Mouse (Mus musculus) cortical plate, adult 2 months (tissue): ENCODE results near the gene Nalcn. TPM values are rescaled to one million over a fixed set of nuclear protein-coding genes. Genes with fewer than 3 reads are reported as not detected.

Experiments used
- H3K27ac ChIP-seq: fragments of 200-500 bp; 2 replicates; pipeline ENCODE4 v1.5.1; 2012; ENCODE audit warnings: low read length, control low read depth, inconsistent platforms; ENCODE audit not compliant: insufficient read depth
- H3K4me1 ChIP-seq: fragments of 200-500 bp; 2 replicates; pipeline ENCODE4 v1.6.1; 2011; ENCODE audit warnings: low read length; ENCODE audit not compliant: control insufficient read depth, insufficient read depth
- H3K4me3 ChIP-seq: fragments of 200-500 bp; 2 replicates; pipeline ENCODE4 v1.5.1; 2011; ENCODE audit warnings: mild to moderate bottlenecking, low read length, control low read depth; ENCODE audit not compliant: insufficient read depth
- CTCF ChIP-seq: fragments of 200-500 bp; IDR thresholded peaks from 2 replicates; pipeline ENCODE4 v1.5.1; 2011; ENCODE audit warnings: mild to moderate bottlenecking, control low read depth, low read length; ENCODE audit not compliant: insufficient read depth; ENCODE audit errors: extremely low read depth
- POLR2A ChIP-seq: fragments of 200-500 bp; IDR thresholded peaks from 2 replicates; pipeline ENCODE4 v1.6.1; 2011; ENCODE audit warnings: mild to moderate bottlenecking, low read length, control low read depth; ENCODE audit not compliant: insufficient read depth; ENCODE audit errors: extremely low read depth
- polyA plus RNA-seq: library from polyadenylated mRNA; depleted of rRNA; stranded (reverse); fragments of >200 nt; gene quantifications from 2 replicates; pipeline ENCODE4 v1.2.3, GENCODE M21; 2012

Gene Nalcn
- polyA plus RNA-seq, 1 experiment = 27.7 TPM

DNA sequence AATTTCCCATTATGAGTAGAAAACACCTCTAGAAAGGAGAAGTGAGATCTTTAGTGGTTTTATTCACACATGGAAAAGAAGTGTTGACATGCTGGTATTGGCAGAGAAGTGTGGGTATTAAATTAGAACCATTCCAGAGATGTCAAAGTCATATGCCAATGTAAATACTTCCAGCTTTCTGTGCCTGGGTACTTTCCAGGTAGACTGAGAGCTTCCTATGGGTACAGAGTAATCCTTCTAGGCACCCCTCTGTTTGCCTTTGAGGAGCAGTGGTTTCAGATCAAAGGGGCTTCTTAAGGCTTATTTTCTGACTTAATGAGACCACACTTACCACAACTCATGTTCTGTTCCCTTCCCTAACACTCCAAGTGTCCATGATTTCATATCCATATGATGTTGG lies 97.8 kb downstream of the Nalcn start:
- TF ChIP-seq CTCF (no peak), POLR2A (no peak)
- Histone ChIP-seq H3K27ac (no peak overlapping the region), H3K4me3 (no peak overlapping the region), H3K4me1 (no peaks in the 10 kb centered on the region)

DNA sequence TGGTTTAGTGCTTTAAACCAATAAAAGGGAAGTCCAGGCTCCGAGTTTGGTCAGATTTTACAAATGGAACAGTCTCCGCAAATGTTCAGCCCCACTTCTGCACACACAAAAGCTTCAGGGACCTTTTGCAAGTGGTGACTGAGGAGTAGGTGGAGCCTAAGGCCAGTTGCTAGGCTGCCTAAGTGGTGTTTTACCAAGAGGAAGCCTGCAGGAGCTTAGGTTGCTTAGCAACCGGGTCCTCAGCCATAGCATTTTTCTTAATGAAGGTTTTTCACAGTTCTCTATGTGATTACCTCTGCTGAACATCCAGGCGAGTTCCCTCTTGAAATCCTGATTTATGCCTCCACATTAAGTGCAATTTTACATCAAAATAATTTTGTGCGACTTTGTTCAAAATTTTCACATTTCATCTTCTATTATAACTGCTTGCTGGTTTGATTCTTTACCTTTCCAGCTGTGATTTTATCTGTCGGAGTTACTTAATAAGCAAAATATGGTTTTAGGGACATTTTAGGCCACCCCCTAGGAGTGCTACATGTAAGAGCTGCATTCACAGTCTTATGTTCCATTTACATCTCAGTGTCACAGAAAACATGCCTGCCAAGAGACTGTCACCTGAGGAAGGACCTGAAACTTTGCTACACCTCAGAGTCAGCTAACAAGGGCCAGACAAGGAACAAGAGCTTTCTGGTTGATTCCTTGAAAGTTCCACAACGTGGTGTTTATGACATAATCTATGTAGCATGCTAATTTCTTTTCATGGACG lies 113.4 kb downstream of the Nalcn start:
- TF ChIP-seq POLR2A = no peak
- no peak for TF ChIP-seq CTCF
- Histone ChIP-seq H3K4me3 (no peak overlapping the region), H3K27ac (no peak overlapping the region), H3K4me1 (no peaks in the 10 kb centered on the region; the same call in 1 of the 2 replicates)

DNA sequence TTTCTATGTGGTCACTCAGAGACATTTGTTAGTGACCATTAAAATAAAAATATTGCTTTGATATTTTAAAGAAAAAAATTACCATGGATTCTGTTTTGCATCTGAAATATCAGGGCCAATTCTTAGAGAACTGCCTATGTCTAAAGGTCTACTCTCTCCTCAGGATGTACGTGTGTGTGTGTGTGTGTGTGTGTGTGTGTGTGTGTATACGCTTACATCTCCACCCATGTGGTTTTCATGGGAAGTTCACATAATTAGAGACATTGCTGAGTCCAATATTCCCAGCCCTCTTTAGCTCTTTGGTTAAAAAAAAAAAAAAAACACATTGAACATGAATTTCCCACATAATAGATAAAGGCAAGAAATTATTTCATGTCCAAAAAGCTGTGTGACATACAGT lies 114.0 kb downstream of the Nalcn start:
- H3K4me3 ChIP-seq = no peak overlapping the region
- TF ChIP-seq POLR2A (no peak), CTCF (no peak)
- H3K27ac ChIP-seq = no peak overlapping the region
- no peaks in the 10 kb centered on the region; the same call in 1 of the 2 replicates for H3K4me1 ChIP-seq

DNA sequence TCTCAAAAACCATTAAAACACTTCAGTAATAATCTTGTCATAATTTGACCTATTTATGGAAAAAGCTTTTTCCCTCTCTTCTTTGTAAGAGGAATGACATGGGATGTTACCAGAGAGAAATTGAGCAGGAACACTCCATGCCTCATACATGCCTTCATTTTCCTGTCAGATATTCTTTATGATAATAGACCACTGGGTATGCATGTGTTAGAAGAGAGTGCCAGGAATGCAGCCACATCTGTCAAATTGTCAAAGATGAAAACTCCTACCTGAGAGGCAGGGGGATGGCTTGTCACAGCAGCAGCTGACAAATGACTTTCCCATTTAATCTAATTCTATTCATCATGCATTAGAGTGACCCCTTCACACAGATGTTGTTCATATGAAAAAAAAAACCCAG lies 131.4 kb downstream of the Nalcn start:
- H3K27ac ChIP-seq = no peak overlapping the region
- H3K4me1 ChIP-seq = no peaks in the 10 kb centered on the region
- no peak overlapping the region for H3K4me3 ChIP-seq
- TF ChIP-seq CTCF (no peak), POLR2A (no peak)

DNA sequence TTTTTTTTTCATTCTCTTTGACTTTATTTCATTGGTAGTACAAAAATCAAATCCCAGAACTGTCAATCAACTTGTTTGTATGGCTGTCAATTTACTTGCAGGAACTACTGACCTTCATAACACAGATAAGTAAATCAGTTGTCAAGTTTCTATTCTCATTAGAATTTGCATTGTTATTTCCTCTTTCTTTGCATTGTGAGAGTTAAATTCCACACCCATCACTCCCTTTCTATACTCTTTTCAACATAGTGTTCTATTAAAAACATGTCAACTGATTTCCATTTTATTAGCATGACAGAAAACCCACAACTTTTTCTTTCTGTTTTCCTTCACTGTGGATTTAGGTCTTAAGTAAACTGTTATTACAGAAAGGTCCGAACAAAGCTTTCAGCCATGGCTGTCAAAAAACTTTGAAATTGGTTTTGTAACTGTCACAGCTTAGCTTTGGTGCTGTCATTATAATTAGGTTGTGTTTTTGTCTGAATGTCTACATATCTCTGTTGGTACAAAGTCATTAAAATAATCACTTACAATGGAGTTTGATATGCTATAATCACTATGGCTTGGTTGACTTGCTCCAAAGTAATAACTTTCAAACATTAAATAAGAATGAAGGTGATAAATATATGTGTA lies 138.3 kb downstream of the Nalcn start:
- Histone ChIP-seq H3K27ac (no peak overlapping the region), H3K4me3 (no peak overlapping the region), H3K4me1 (no peaks in the 10 kb centered on the region)
- TF ChIP-seq POLR2A (no peak), CTCF (no peak)

DNA sequence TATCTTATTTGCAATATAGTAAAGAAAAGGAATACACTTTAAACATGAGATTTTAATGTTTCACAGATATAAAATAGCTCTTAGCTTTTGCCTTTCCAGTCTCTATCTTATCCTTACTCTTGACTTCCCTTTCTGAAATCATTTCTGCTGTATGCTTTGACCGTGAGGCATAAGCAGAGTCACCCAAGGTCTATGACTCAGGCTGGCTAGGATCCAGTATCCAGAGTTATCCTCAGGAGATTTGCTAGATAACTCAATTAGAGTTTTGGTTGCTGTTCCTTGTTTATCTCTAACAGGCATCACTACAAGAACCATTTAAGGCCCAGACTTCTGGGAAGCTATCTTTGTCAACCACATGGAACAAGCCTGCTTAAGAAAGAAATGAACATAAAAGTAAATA lies 164.9 kb downstream of the Nalcn start:
- Histone ChIP-seq H3K4me1 (no peaks in the 10 kb centered on the region), H3K4me3 (no peak overlapping the region), H3K27ac (no peak overlapping the region)
- no peak for TF ChIP-seq CTCF

DNA sequence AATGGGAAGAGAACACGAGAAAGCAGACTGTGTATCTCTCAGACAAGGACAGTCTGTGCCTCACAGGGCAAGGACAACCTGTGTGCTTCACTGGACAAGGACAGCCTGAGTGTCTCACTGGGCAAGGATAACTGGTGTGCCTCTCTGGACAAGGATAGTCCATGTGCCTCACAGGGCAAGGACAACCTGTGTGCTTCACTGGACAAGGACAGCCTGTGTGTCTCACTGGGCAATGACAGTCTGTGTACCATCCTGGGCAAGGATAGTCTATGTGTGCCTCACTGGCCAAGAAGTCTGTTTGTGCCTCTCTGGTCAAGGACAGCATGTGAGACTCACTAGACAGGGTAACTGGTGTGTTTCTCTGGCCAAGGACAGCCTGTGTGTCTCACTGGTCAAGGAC lies 180.9 kb downstream of the Nalcn start:
- no peaks in the 10 kb centered on the region for H3K4me1 ChIP-seq
- H3K27ac ChIP-seq = no peak overlapping the region
- H3K4me3 ChIP-seq = no peak overlapping the region
- TF ChIP-seq CTCF = no peak
- TF ChIP-seq POLR2A = no peak

DNA sequence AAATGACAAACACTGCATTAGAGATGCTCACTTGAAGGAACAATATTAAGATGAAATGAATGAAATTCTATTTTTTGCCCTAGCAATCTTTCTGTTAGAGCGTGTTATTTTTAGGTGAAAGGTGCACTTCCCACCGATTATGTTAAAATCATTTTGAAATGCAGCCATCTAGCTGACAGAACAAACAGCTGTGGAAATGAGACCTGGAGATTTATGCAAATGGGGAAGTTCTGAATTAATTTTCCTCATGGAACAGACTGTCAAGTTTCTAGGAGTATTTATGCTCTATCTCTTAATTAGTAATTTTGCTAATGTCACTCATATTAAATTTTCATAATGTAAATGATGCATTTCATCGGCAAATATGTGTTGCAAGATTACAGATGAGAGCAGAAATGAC lies 191.4 kb downstream of the Nalcn start:
- no peak overlapping the region for H3K27ac ChIP-seq
- H3K4me1 ChIP-seq = no peaks in the 10 kb centered on the region
- TF ChIP-seq CTCF (no peak), POLR2A (no peak)
- no peak overlapping the region for H3K4me3 ChIP-seq

DNA sequence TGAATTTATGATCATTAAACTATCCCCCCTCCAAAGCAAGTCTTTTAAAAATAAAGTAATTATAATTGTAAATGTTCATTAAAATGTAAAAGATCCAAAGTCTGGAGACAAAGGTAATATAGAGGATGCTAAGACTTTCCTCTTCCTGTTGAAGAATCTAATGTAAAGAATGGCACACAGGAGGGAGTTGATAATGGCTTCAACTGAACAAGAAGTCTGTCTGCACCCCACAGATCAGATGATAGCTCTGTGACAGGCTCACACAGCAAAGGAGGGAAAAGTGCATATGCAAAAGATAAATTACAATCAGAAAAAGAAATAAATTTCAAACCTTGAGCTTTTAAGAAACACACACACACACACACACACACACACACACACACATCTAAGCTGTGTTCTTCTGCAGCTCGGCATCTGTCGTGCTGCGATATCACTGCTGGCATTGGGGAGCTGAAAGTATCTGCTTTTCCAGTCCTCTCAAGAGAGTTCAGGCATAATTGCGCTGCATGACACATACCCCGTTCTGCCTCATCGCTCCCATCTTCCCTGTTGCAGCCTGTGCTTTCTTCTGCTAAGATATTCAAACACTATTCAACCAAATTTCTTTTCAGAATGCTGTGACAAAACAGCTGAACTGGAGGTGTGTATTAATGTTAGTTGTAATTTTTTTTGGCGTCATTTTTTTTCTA lies 250.6 kb downstream of the Nalcn start:
- TF ChIP-seq POLR2A (no peak), CTCF (no peak)
- Histone ChIP-seq H3K4me3 (no peak overlapping the region), H3K27ac (no peak overlapping the region), H3K4me1 (no peaks in the 10 kb centered on the region; the same call in 1 of the 2 replicates)

DNA sequence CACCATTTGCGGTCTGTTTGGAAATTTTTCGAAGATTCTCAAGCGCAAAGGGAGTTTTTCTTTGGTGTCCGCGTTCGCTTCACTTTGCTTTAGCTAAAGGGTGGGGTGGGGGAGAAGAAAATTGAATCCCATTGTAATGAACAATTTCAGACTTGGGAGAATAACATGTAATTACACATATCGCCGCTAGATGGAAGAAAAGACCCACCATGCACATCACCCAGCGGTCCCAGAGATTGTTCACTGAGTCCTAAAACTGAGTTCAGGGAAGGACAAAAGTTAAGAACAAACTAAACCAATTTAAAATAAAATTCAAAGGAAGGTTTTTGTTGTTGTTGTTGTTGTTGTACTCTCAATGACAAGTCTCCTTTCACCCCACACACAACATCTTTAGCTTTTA lies 255.4 kb downstream of the Nalcn start:
- Histone ChIP-seq H3K4me1 (no peaks in the 10 kb centered on the region; the same call in 1 of the 2 replicates), H3K27ac (no peak overlapping the region), H3K4me3 (no peak overlapping the region)
- TF ChIP-seq POLR2A (no peak), CTCF (peak; percentile 80)
